Mouse (Mus musculus) midbrain, embryonic 15.5 days (tissue): ENCODE data around the gene Hsp90b1. TPM values are rescaled to one million over a fixed set of nuclear protein-coding genes. Genes with fewer than 3 reads are reported as not detected.
"Not testable (repeated sequence)": the region's sequence is repeated elsewhere in the genome, so short reads cannot be mapped to it uniquely, and the experiment has no call there.

Experiments
- ATAC-seq: fragments of 200-750 bp; cut with Nextera tagmentation; replicated peaks from 2 replicates; pipeline ENCODE4 v1.8.0; 2017; ENCODE audit warnings: moderate TSS enrichment
- H3K27ac ChIP-seq: fragments of 300-500 bp; sonication (generic); 2 replicates; pipeline ENCODE4 v1.5.1; 2015; ENCODE audit warnings: mild to moderate bottlenecking, inconsistent platforms
- H3K27me3 ChIP-seq: fragments of 300-500 bp; sonication (generic); replicated peaks from 2 replicates; pipeline ENCODE4 v1.6.1; 2015; ENCODE audit warnings: inconsistent platforms
- H3K36me3 ChIP-seq: fragments of 300-500 bp; sonication (generic); replicated peaks from 2 replicates; pipeline ENCODE4 v1.6.1; 2015; ENCODE audit warnings: inconsistent platforms
- H3K4me1 ChIP-seq: fragments of 300-500 bp; sonication (generic); 2 replicates; pipeline ENCODE4 v1.6.1; 2015; ENCODE audit warnings: inconsistent platforms
- H3K4me2 ChIP-seq: fragments of 300-500 bp; sonication (generic); 2 replicates; pipeline ENCODE4 v1.6.1; 2015; ENCODE audit warnings: inconsistent platforms, mild to moderate bottlenecking, moderate library complexity
- H3K4me3 ChIP-seq: fragments of 300-500 bp; sonication (generic); 2 replicates; pipeline ENCODE4 v1.5.1; 2015; ENCODE audit warnings: mild to moderate bottlenecking, inconsistent platforms
- H3K9ac ChIP-seq: fragments of 300-500 bp; sonication (generic); 2 replicates; pipeline ENCODE4 v1.6.1; 2015; ENCODE audit warnings: mild to moderate bottlenecking, inconsistent platforms
- H3K9me3 ChIP-seq: fragments of 300-500 bp; sonication (generic); 2 replicates; pipeline ENCODE4 v1.6.1; 2016; ENCODE audit warnings: inconsistent platforms
- WGBS: fragments of 180-500 bp; shearing (Covaris S2); methylation state at CpG from one replicate; pipeline ENCODE4 v1.1.7; 2015; ENCODE audit warnings: mixed read lengths; 5-methylcytosine and 5-hydroxymethylcytosine counted together
- polyA plus RNA-seq: library from polyadenylated mRNA; unstranded; fragments of >200 nt; fragmentation: Nextera tagmentation; extraction: Ambion mirVana; gene quantifications from 2 replicates; pipeline ENCODE4 v1.2.1, GENCODE M21; 2015

Gene Hsp90b1
- polyA plus RNA-seq, 1 experiment from 2014 or later: 297 TPM

DNA sequence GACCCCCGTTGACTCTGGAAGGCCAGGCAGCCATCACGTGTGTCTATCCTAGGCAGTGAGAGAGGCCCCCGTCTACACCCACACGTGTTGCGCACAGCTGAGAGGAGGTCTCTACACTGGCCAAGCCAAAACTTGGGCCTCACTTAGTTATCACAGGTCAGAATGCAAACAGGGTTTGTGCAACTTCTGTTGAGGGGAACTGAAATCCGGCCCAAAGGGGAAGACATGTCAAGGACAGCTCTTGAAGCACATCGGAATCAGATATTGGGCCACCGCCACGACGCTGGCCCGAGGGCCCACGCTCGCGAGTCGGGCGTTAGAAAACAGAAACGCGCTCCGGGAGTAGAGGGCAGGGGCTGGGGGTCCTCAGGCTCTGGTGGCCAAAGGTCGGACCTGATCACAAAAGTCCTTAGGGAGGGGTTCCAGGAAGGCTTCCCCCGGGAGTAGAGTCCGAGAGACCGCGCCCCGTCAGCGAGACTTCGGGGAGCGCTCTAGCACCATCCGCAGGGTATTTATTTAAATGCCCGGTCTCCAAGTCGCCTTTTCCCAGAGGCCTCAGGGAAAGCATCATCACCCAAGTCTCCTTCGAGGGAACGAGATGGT is 619 bp downstream of the Hsp90b1 start:
- ATAC-seq: no peak

DNA sequence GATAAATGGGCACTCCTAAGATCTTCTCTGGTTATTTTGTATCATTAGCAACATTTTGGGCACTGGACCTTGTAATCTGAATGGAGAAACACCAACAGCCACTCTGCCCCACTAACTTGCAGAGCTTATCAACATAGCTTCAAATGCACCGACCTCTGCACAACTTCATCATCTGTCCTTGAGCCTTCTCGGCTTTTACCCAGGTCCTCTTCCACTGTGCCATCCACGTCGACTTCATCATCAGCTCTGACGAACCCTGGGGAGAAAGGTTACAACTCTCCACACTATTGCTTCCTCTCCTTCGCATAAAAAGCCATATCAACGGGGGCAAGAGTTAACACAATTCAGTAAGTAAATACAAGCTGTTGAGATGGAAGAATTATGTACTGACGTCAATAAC is 1.2 kb downstream of the Hsp90b1 start:
- peak overlapping the region; percentile 62 for H3K4me2 ChIP-seq
- H3K9me3 ChIP-seq: no peaks in the 10 kb centered on the region
- peaks cover 55% of the 10 kb centered on the region for H3K4me1 ChIP-seq
- H3K27me3 ChIP-seq: no peaks in the 10 kb centered on the region
- no peak for ATAC-seq
- 4% methylated on average over 8 of the region's 8 CpGs for WGBS
- H3K4me3 ChIP-seq: peak overlapping the region; percentile 71
- H3K9ac ChIP-seq: peak overlapping the region; percentile 77
- peaks cover 23% of the 10 kb centered on the region; the same call in 1 of the 2 replicates for H3K36me3 ChIP-seq
- no peak overlapping the region for H3K27ac ChIP-seq

More for the DNA sequence above, 619 bp downstream of the Hsp90b1 start:
- Histone ChIP-seq H3K9me3 (no peaks in the 10 kb centered on the region), H3K9ac (peak overlapping the region; percentile 77), H3K27me3 (no peaks in the 10 kb centered on the region), H3K36me3 (peaks cover 17% of the 10 kb centered on the region; the same call in 1 of the 2 replicates), H3K4me2 (peak overlapping the region; percentile 62), H3K4me1 (peaks cover 50% of the 10 kb centered on the region), H3K4me3 (peak overlapping the region; percentile 71), H3K27ac (peak overlapping the region; percentile 93)
- WGBS: under 1% methylated on average over 33 of the region's 33 CpGs

DNA sequence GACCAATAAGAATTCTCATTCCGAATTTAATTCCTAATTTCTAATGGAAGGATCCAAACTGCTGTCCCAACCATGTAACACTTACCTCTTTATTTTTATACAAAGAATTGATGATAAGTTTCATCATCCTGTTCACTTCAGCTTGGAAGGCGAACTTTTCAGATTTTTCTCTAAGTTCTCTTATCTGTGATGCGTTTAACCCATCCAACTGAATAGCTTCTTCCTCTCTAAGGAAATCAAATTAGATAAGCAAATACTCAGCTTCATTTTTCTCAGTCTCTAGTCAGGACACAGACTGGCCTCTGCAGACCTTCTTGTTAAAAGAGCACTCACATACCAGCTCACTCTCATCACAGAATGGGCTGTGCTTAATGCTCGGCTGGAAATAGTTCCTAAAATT is 1.9 kb downstream of the Hsp90b1 start:
- H3K9ac ChIP-seq: no peak overlapping the region
- no peak for ATAC-seq
- peaks cover 57% of the 10 kb centered on the region for H3K4me1 ChIP-seq
- H3K36me3 ChIP-seq: peaks cover 29% of the 10 kb centered on the region; the same call in 1 of the 2 replicates
- peak overlapping the region; percentile 62 for H3K4me2 ChIP-seq
- 82% methylated on average over 4 of the region's 4 CpGs for WGBS
- H3K9me3 ChIP-seq: no peaks in the 10 kb centered on the region
- H3K27ac ChIP-seq: no peak overlapping the region
- H3K4me3 ChIP-seq: peak overlapping the region; percentile 71; the same call in 1 of the 2 replicates
- H3K27me3 ChIP-seq: no peaks in the 10 kb centered on the region

DNA sequence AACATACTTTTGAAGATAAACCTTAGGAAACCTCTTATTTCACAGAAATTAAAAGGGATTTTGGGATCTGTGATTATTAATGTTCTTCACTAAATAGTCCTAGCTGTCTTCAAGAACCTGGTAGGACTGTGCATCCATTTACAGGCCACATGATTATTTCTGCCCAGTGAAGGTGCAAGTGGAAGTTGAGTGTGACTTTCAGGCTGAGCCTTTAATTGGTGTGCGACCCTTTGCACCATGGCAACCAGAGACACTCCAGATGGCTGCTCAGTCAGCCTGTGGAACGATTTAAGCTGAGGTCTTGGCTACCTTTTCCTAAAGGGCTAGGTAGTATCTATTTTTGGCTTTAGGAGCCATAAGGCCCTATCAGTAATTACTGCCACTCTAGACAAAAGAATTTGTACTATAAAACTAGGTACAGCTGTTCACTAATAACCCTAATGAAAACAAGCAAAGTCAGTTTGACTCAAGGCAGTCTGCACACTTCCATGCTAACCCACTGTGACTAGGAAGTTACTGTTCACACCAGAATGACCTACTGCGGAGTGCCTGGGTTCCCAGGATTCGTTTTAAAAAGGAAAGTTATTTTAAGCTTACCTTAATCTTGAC is 2.9 kb downstream of the Hsp90b1 start:
- peaks cover 57% of the 10 kb centered on the region for H3K4me1 ChIP-seq
- no peaks in the 10 kb centered on the region for H3K9me3 ChIP-seq
- no peak for ATAC-seq
- peaks cover 39% of the 10 kb centered on the region for H3K36me3 ChIP-seq
- no peak overlapping the region for H3K27ac ChIP-seq
- WGBS: 52% methylated on average over 4 of the region's 4 CpGs
- no peak overlapping the region for H3K9ac ChIP-seq
- no peak overlapping the region for H3K4me2 ChIP-seq
- no peaks in the 10 kb centered on the region for H3K27me3 ChIP-seq
- H3K4me3 ChIP-seq: no peak overlapping the region

DNA sequence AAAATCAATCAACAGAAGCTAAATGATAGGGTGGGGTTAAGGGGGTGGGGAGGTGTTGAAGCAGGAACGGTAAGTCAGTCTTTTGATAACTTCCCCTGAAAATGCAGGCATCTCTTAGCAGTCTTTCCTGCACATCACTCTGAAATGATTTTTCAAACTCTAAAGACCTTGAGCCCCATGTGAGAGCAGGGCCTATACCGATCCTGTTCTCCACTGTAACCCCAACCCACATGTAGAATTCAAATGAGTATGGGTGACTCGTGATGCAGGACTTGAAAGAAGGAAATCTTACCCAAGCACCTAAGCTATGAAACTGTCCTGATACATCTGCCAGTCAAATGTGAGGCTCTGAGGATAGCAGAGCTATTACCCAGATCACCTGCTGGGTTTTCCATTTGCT is 4.3 kb downstream of the Hsp90b1 start:
- no peak overlapping the region for H3K27ac ChIP-seq
- WGBS: 62% methylated on average over 3 of the region's 3 CpGs
- ATAC-seq: no peak
- H3K4me2 ChIP-seq: no peak overlapping the region
- peaks cover 43% of the 10 kb centered on the region for H3K36me3 ChIP-seq
- H3K9ac ChIP-seq: no peak overlapping the region
- H3K27me3 ChIP-seq: no peaks in the 10 kb centered on the region
- no peak overlapping the region for H3K4me3 ChIP-seq
- H3K4me1 ChIP-seq: peaks cover 50% of the 10 kb centered on the region
- no peaks in the 10 kb centered on the region for H3K9me3 ChIP-seq

DNA sequence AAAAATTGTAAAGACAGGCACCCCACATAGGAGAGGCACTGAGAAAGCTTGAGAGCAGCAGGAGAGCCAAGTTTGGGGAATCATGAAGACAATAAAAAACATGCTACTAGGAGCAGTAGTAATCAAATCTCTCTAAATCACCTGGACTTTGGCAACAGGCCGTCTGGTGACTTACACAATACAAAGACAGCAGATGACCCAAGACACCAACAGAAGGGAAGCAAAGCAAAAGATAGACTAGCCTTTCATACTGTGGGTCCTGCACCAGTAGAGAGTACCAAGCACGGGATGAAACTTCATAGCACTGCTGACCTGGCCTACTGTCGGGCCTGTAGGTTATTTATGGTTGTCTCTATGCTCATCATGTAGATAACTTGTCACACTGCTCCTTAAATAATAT is 5.1 kb downstream of the Hsp90b1 start:
- Histone ChIP-seq H3K36me3 (peaks cover 51% of the 10 kb centered on the region), H3K4me1 (peaks cover 50% of the 10 kb centered on the region), H3K4me3 (no peak overlapping the region), H3K9me3 (no peaks in the 10 kb centered on the region), H3K27me3 (no peaks in the 10 kb centered on the region), H3K4me2 (no peak overlapping the region), H3K9ac (no peak overlapping the region), H3K27ac (no peak overlapping the region)
- ATAC-seq: no peak
- 82% methylated on average over 3 of the region's 3 CpGs for WGBS

DNA sequence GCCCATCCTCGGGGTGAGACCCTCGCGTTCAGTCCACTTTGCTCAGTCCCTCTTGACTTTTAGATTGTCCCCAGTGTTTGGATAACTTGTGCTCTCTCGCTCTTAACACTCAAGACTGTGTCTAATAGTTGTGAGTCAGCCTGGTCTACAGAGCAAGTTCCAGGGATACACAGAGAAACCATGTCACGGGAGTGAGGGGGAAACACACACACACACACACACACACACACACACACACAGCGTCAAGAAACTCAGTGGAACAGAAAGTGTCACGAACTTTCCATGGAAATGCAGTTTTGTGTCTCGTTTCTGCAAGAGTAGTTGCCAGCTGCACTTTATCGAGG is 19.3 kb downstream of the Hsp90b1 start:
- 17% methylated on average over 9 of the region's 9 CpGs for WGBS
- not testable (repeated sequence) for ATAC-seq, H3K27me3 ChIP-seq

DNA sequence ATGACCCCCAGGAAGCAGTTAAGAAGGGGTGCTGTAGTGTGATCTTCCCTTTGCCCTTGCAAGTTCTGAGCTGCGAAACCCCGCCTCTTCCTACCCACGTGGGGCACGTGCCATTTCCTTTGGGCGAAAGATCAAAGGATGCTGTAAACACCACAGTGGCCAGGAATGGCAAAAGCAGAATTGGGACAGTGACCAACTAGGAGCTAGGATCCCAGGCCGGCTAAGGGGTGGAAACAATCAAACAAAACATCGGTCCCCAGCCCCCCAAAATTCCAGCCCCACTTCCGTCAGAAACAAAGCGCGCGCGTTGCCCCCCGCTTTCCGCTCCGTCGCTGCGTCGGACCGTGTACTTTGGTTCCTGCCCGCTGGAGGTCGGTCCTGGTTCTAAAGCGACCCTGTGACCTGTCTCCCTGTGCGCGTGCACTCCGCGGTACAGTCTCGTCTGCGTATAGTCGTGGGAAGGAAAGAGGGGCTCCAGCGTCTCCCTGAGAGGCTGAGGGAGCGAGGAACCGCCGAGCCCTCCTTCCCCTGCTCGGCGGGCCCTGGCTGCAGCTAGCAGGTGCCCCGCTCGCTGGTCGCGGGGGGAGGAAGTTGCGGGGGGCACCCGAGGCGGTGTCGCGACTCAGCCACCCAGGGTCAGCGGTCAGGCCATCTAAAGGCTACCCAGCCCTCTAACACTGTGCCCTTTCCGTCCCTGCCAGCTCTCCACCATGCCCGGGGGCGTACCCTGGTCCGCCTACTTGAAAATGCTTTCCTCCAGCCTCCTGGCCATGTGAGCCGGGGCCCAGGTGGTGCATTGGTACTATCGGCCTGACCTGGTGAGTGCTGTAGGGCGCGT is 19.9 kb downstream of the Hsp90b1 start:
- under 1% methylated on average over 50 of the region's 53 CpGs for WGBS
- peak overlapping the region; percentile 93 for H3K9ac ChIP-seq
- peak; percentile 97 for ATAC-seq

More for the DNA sequence above, 19.3 kb downstream of the Hsp90b1 start:
- not testable (repeated sequence) for H3K4me1 ChIP-seq, H3K9me3 ChIP-seq, H3K36me3 ChIP-seq, H3K27ac ChIP-seq
- H3K4me2 ChIP-seq: peak overlapping the region; percentile 78
- H3K4me3 ChIP-seq: peak overlapping the region; percentile 88
- H3K9ac ChIP-seq: peak overlapping the region; percentile 93

DNA sequence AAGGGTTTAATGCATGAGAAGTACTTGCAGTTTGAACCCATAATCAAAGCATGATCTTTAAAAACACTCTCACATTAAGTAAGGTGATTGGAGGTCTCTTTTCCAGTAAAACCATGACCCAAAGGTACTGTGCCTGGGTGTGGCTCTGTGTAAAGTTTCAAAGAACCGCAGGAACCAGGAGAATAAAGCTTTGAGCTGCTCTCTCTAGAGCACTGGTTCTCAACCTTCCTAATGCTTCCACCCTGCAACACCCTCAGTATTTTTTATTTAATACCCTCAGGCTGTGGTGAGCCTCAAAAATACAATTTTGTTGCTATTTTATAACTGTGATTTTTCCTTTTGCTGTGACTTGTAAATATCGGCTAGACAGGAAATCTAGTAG is 20.5 kb downstream of the Hsp90b1 start:
- peak; percentile 71 for ATAC-seq
- not testable (repeated sequence) for H3K36me3 ChIP-seq, H3K4me1 ChIP-seq, H3K27me3 ChIP-seq, H3K9me3 ChIP-seq
- Histone ChIP-seq H3K4me2 (peak overlapping the region; percentile 78), H3K9ac (peak overlapping the region; percentile 93; the same call in 1 of the 2 replicates), H3K4me3 (peak overlapping the region; percentile 88), H3K27ac (peak overlapping the region; percentile 89)
- WGBS: 33% methylated on average over 2 of the region's 2 CpGs

More for the DNA sequence above, 19.9 kb downstream of the Hsp90b1 start:
- H3K9me3 ChIP-seq, H3K4me1 ChIP-seq, H3K27me3 ChIP-seq, H3K36me3 ChIP-seq: not testable (repeated sequence)
- peak overlapping the region; percentile 78 for H3K4me2 ChIP-seq
- H3K27ac ChIP-seq: peak overlapping the region; percentile 89
- peak overlapping the region; percentile 88 for H3K4me3 ChIP-seq

DNA sequence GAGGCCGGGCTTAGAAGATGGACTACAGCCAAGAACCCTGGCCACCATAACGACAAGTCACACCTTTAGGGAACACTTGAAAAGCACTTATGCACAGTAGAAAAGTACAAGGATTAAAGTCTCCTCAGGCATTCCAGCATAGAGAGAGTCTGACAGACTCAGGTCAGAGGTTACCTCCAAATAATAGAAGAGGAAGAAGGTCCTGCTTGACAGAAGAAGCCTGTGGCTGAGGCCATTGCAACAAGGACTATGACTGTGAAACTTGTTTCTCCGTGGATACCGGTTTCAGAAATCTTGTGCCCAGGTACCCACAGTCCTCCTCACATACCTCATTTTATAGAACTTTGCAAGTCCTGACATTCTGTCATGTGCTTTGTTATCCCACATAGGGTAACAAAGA is 34.8 kb downstream of the Hsp90b1 start:
- H3K4me2 ChIP-seq, H3K4me3 ChIP-seq, H3K27me3 ChIP-seq, H3K27ac ChIP-seq, H3K36me3 ChIP-seq, H3K9ac ChIP-seq, ATAC-seq, H3K4me1 ChIP-seq, H3K9me3 ChIP-seq: not testable (repeated sequence)
- WGBS: 88% methylated on average over 4 of the region's 4 CpGs
